Mouse (Mus musculus) ES-Bruce4 (cell line): ENCODE measurements around the gene Dlgap5.

Experiments
- CTCF ChIP-seq: IDR thresholded peaks from one replicate; pipeline ENCODE4 v1.8.1; 2011; ENCODE audit warnings: low read depth, low read length
- EP300 ChIP-seq: IDR thresholded peaks from 2 replicates; pipeline ENCODE4 v1.6.1; 2011; ENCODE audit warnings: low read depth, low read length; ENCODE audit not compliant: insufficient read depth
- POLR2A ChIP-seq: IDR thresholded peaks from one replicate; pipeline ENCODE4 v1.8.1; 2011; ENCODE audit warnings: low read length; ENCODE audit not compliant: insufficient read depth

DNA sequence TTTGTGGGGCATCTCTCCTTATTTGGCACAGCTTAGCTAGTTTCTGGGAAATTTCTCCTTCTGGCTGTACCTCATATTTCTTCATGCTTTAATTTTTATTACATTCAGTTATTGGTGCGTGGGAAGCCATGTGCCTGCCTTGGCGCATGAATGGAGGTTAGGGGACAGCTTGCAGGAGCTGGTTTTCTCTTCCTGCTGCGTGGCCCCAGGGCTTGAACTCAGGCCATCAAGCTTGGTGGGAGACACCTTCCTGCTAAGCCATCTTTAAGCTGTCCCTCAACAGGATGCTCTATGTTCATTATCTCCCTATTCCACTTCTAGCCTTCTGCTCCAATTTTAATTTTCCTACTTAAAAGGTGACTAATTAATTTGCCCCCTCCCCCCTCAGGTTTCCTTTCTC, 47.4 kb downstream of the Dlgap5 start:
- TF ChIP-seq CTCF = no peak
- TF ChIP-seq POLR2A = no peak
- TF ChIP-seq EP300 = no peak
